Mouse (Mus musculus): Measurements from ENCODE around the gene Rpl24. TPM values are rescaled to one million over a fixed set of nuclear protein-coding genes. Genes with fewer than 3 reads are reported as not detected.

Gene Rpl24
- total RNA-seq (2023), result 100 to 1,000 TPM; 741 to 763 TPM

GRCm38 (mm10) chr16:55966212-55966871 lies at the start of gene Rpl24:
Rpl24 (plus strand) TSS chr16:55966275.

GRCm38 (mm10) chr16:55934453-55935037 lies 31.5 kb upstream of the Rpl24 start, which contains the start of gene Cep97:
Cep97 (minus strand) TSS chr16:55934855.

GRCm38 (mm10) chr16:55973431-55974255 lies 7.6 kb downstream of the Rpl24 start, which contains the start of gene Zbtb11:
Zbtb11 (plus strand) TSS chr16:55973883.

Other genes starting within 250 kb of the Rpl24 start
- gene Nfkbiz, start 127.4 kb upstream of the Rpl24 start, total RNA-seq (2023), result 10 to 100 TPM; 84.6 to 89.1 TPM
- 10 to 100 TPM; 23.4 to 32.4 TPM for gene Nxpe3, start 71.0 kb upstream of the Rpl24 start, total RNA-seq (2023)
- 10 to 100 TPM; 18.5 to 18.8 TPM for gene Cep97, start 31.4 kb upstream of the Rpl24 start, total RNA-seq (2023)
- gene Zbtb11, start 7.6 kb downstream of the Rpl24 start, total RNA-seq (2023), result 10 to 100 TPM; 48.3 to 48.8 TPM
- gene Pcnp, start 63.5 kb downstream of the Rpl24 start, total RNA-seq (2023), result 100 to 1,000 TPM; 109 to 123 TPM
- gene Trmt10c, start 71.5 kb downstream of the Rpl24 start, total RNA-seq (2023), result 10 to 100 TPM; 17.4 to 19.8 TPM
- 100 to 1,000 TPM; 103 to 106 TPM for gene Senp7, start 82.1 kb downstream of the Rpl24 start, total RNA-seq (2023)
- gene Impg2, start 238.0 kb downstream of the Rpl24 start, total RNA-seq (2023), result 1 to 10 TPM; 2.1 to 6.1 TPM

Data from B cell, adult 67 days (primary cell).